Comparison of ENCODE assay signal across 19 mouse cellular contexts in the genomic region with DNA sequence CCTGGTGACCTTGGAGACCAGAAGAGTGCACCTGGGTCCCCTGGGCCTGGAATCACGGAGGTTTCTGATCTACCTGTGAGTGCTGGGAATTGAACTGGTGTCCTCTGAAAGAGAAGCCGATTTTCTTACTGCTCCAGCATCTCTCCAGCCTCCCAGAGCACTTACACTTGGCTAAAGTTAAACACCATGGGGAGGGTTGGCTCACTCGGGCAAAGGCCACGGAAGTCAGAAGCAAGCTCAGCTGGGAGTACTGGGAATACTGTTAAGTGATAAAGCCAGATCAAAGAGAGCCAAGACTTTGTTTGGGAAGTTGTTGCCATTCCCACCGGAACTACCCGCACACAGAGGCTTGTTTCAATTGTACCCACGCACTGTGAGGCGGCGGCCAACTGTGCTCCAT. TPM values are rescaled to one million over a fixed set of nuclear protein-coding genes. Genes with fewer than 3 reads are reported as not detected.
DNase-seq lines count a peak whose midpoint lies in the region; ATAC-seq lines count a peak whose summit lies in the region.
"Had no signal": no experiment of that assay in that cellular context is flagged by ENCODE, and none has a peak within 500 bp of the region (broad histone marks: within the 10 kb centered on the region; RNA-seq: fewer than 3 reads in every experiment).

No protein-coding gene starts in this region.

- no peak for DNase-seq in hindbrain, embryonic 10.5 days (ENCODE audit: low spot score)
- no peak for DNase-seq in hindbrain, embryonic 11.5 days (ENCODE audit: low spot score)
- DNase-seq in ovary, adult 18-20 months (ENCODE audit: low spot score), result peak; percentile 21
- no peak for DNase-seq in ovary, postnatal 10 days (ENCODE audit: low spot score)
- DNase-seq: adrenal gland, adult 8-10 months; cerebellum, adult 8-10 months; embryo, embryonic 11 days had no signal

- H3K27me3 ChIP-seq in hindbrain, embryonic 10.5 days (ENCODE audit: insufficient read depth, poor library complexity, severe bottlenecking), result no peaks in the 10 kb centered on the region; the same call in 1 of the 2 replicates
- H3K27me3 ChIP-seq in hindbrain, embryonic 11.5 days (ENCODE audit: control insufficient read depth, insufficient read depth, low read length), result no peaks in the 10 kb centered on the region
- no peaks in the 10 kb centered on the region for H3K27me3 ChIP-seq in intestine, embryonic 16.5 days (replicated peaks; ENCODE audit: control insufficient read depth, insufficient read depth, low read length)
- H3K27me3 ChIP-seq in forebrain, embryonic 13.5 days, result no peaks in the 10 kb centered on the region
- H3K27me3 ChIP-seq: embryonic facial prominence, embryonic 15.5 days; hindbrain, embryonic 12.5 days; Patski had no signal

- H3K9ac ChIP-seq in hindbrain, embryonic 11.5 days (ENCODE audit: low read depth, low read length), result no peak overlapping the region
- H3K9ac ChIP-seq in intestine, embryonic 16.5 days (ENCODE audit: low read depth, low read length), result no peak overlapping the region
- H3K9ac ChIP-seq in forebrain, embryonic 13.5 days, result no peak overlapping the region
- H3K9ac ChIP-seq: embryonic facial prominence, embryonic 15.5 days; heart, embryonic 15.5 days; hindbrain, embryonic 12.5 days had no signal

- H3K4me1 ChIP-seq in hindbrain, embryonic 10.5 days (replicated peaks), result peaks cover 24% of the 10 kb centered on the region
- no peaks in the 10 kb centered on the region for H3K4me1 ChIP-seq in hindbrain, embryonic 11.5 days (replicated peaks; ENCODE audit: control insufficient read depth, insufficient read depth, low read length)
- peaks cover 19% of the 10 kb centered on the region for H3K4me1 ChIP-seq in intestine, embryonic 16.5 days (ENCODE audit: control insufficient read depth, insufficient read depth, low read length)
- H3K4me1 ChIP-seq in forebrain, embryonic 13.5 days, result no peaks in the 10 kb centered on the region
- H3K4me1 ChIP-seq: embryonic facial prominence, embryonic 15.5 days had no signal

- no peaks in the 10 kb centered on the region for H3K9me3 ChIP-seq in hindbrain, embryonic 10.5 days
- H3K9me3 ChIP-seq in hindbrain, embryonic 11.5 days (ENCODE audit: control insufficient read depth, low read length), result no peaks in the 10 kb centered on the region
- no peaks in the 10 kb centered on the region for H3K9me3 ChIP-seq in intestine, embryonic 16.5 days (ENCODE audit: control insufficient read depth, low read length)
- H3K9me3 ChIP-seq in forebrain, embryonic 13.5 days (replicated peaks), result no peaks in the 10 kb centered on the region
- H3K9me3 ChIP-seq: embryonic facial prominence, embryonic 15.5 days; forebrain, embryonic 10.5 days; heart, embryonic 15.5 days; hindbrain, embryonic 12.5 days had no signal

- no peak overlapping the region for H3K4me3 ChIP-seq in hindbrain, embryonic 10.5 days
- H3K4me3 ChIP-seq in hindbrain, embryonic 11.5 days (ENCODE audit: low read depth, low read length), result no peak overlapping the region
- no peak overlapping the region for H3K4me3 ChIP-seq in intestine, embryonic 16.5 days (ENCODE audit: low read length)
- no peak overlapping the region for H3K4me3 ChIP-seq in forebrain, embryonic 13.5 days
- H3K4me3 ChIP-seq: embryonic facial prominence, embryonic 15.5 days; erythroblast, embryonic 14.5 days; forebrain, embryonic 10.5 days; heart, embryonic 15.5 days; hindbrain, embryonic 12.5 days had no signal

- peak overlapping the region; percentile 53; the same call in 1 of the 2 replicates for H3K27ac ChIP-seq in hindbrain, embryonic 10.5 days
- H3K27ac ChIP-seq in hindbrain, embryonic 11.5 days (ENCODE audit: low read depth, low read length), result no peak overlapping the region
- no peak overlapping the region for H3K27ac ChIP-seq in intestine, embryonic 16.5 days (ENCODE audit: low read length)
- H3K27ac ChIP-seq in forebrain, embryonic 13.5 days, result no peak overlapping the region
- H3K27ac ChIP-seq: embryonic facial prominence, embryonic 15.5 days; heart, embryonic 15.5 days; hindbrain, embryonic 12.5 days had no signal

- peaks cover 25% of the 10 kb centered on the region for H3K36me3 ChIP-seq in hindbrain, embryonic 10.5 days
- H3K36me3 ChIP-seq in hindbrain, embryonic 11.5 days (ENCODE audit: control insufficient read depth, insufficient read depth, low read length), result no peaks in the 10 kb centered on the region
- H3K36me3 ChIP-seq in intestine, embryonic 16.5 days (ENCODE audit: control insufficient read depth, insufficient read depth, low read length), result no peaks in the 10 kb centered on the region
- H3K36me3 ChIP-seq in forebrain, embryonic 13.5 days (ENCODE audit: poor library complexity, severe bottlenecking), result peaks cover 53% of the 10 kb centered on the region
- H3K36me3 ChIP-seq: forebrain, embryonic 10.5 days; heart, embryonic 15.5 days had no signal

- H3K4me2 ChIP-seq in hindbrain, embryonic 11.5 days (replicated peaks; ENCODE audit: low read depth, low read length), result no peak overlapping the region
- H3K4me2 ChIP-seq in intestine, embryonic 16.5 days (ENCODE audit: low read depth, low read length), result no peak overlapping the region
- H3K4me2 ChIP-seq in forebrain, embryonic 13.5 days, result no peak overlapping the region
- H3K4me2 ChIP-seq: embryonic facial prominence, embryonic 15.5 days; heart, embryonic 11.5 days; heart, embryonic 15.5 days; hindbrain, embryonic 12.5 days had no signal

- 63% methylated on average over 9 of the region's 9 CpGs for WGBS in hindbrain, embryonic 10.5 days
- 66% methylated on average over 9 of the region's 9 CpGs for WGBS in hindbrain, embryonic 11.5 days
- WGBS in intestine, embryonic 16.5 days, result 45% methylated on average over 9 of the region's 9 CpGs
- WGBS in forebrain, embryonic 13.5 days, result 79% methylated on average over 9 of the region's 9 CpGs

- no peak for ATAC-seq in hindbrain, embryonic 11.5 days (ENCODE audit: low FRiP score)
- ATAC-seq in intestine, embryonic 16.5 days, result peak; percentile 59
- no peak for ATAC-seq in forebrain, embryonic 13.5 days
- ATAC-seq: activated CD4-positive, CD25-positive, alpha-beta regulatory T cell, adult 4 months; forebrain, embryonic 16.5 days; hindbrain, embryonic 16.5 days; Patski had no signal

RNA-seq across cellular contexts. Expression of a gene that starts 53.0 kb away (rescaled TPM):
- 0.42 and 0.50 TPM in 2 replicates for polyA plus RNA-seq in hindbrain, embryonic 10.5 days (2016; fragmentation: Nextera tagmentation; extraction: Ambion mirVana)
- polyA plus RNA-seq in hindbrain, embryonic 11.5 days (2014; fragmentation: Nextera tagmentation; extraction: Ambion mirVana), result 0.25 and 0.82 TPM in 2 replicates
- 1.6 and 1.7 TPM in 2 replicates for polyA plus RNA-seq in intestine, embryonic 16.5 days (2015; fragmentation: Nextera tagmentation; extraction: Ambion mirVana)
- polyA plus RNA-seq in forebrain, embryonic 13.5 days (2015; fragmentation: Nextera tagmentation; extraction: Ambion mirVana), result 1.5 and 1.7 TPM in 2 replicates
- polyA plus RNA-seq: erythroblast, embryonic 14.5 days had no signal
